Mouse (Mus musculus) neural tube, embryonic 14.5 days (tissue): ENCODE measurements around the gene Tes3-ps. TPM values are rescaled to one million over a fixed set of nuclear protein-coding genes. Genes with fewer than 3 reads are reported as not detected.

Source experiments
- ATAC-seq: fragments of 200-750 bp; cut with Nextera tagmentation; 2 replicates; pipeline ENCODE4 v1.8.0; 2017; ENCODE audit warnings: low read depth, mild to moderate bottlenecking, moderate TSS enrichment, moderate library complexity
- H3K27ac ChIP-seq: fragments of 300-500 bp; sonication (generic); 2 replicates; pipeline ENCODE4 v1.5.1; 2014; ENCODE audit warnings: low read depth, mild to moderate bottlenecking, control low read depth, low read length, moderate library complexity, mixed read lengths
- H3K27me3 ChIP-seq: fragments of 300-500 bp; sonication (generic); 2 replicates; pipeline ENCODE4 v1.6.1; 2014; ENCODE audit warnings: low read length; ENCODE audit not compliant: control insufficient read depth, insufficient read depth
- H3K36me3 ChIP-seq: fragments of 300-500 bp; sonication (generic); 2 replicates; pipeline ENCODE4 v1.6.1; 2014; ENCODE audit warnings: low read length, mixed read lengths; ENCODE audit not compliant: control insufficient read depth, insufficient read depth
- H3K4me1 ChIP-seq: fragments of 300-500 bp; sonication (generic); 2 replicates; pipeline ENCODE4 v1.6.1; 2014; ENCODE audit warnings: low read length; ENCODE audit not compliant: control insufficient read depth, insufficient read depth
- H3K4me2 ChIP-seq: fragments of 300-500 bp; sonication (generic); 2 replicates; pipeline ENCODE4 v1.6.1; 2014; ENCODE audit warnings: mild to moderate bottlenecking, low read depth, low read length, control low read depth
- H3K4me3 ChIP-seq: fragments of 300-500 bp; sonication (generic); 2 replicates; pipeline ENCODE4 v1.5.1; 2014; ENCODE audit warnings: low read depth, low read length, control low read depth, mixed read lengths
- H3K9ac ChIP-seq: fragments of 300-500 bp; sonication (generic); replicated peaks from 2 replicates; pipeline ENCODE4 v1.6.1; 2014; ENCODE audit warnings: low read depth, mild to moderate bottlenecking, control low read depth, low read length, mixed read lengths
- H3K9me3 ChIP-seq: fragments of 300-500 bp; sonication (generic); 2 replicates; pipeline ENCODE4 v1.6.1; 2016; ENCODE audit warnings: low read length; ENCODE audit not compliant: control insufficient read depth
- WGBS: fragments of 180-500 bp; shearing (Covaris S2); extraction: QIAGEN DNeasy Blood & Tissue Kit; methylation state at CpG from one replicate; pipeline ENCODE4 v1.1.7; 2014; 5-methylcytosine and 5-hydroxymethylcytosine counted together
- polyA plus RNA-seq: library from polyadenylated mRNA; unstranded; fragments of >200 nt; fragmentation: Nextera tagmentation; extraction: Ambion mirVana; gene quantifications from 2 replicates; pipeline ENCODE4 v1.2.1, GENCODE M21; 2014

Tes3-ps gene
- polyA plus RNA-seq, 1 experiment from 2014 or later = 0.71 TPM

GRCm38 (mm10) chr13:49466393-49467075, 26.6 kb upstream of the Tes3-ps start:
- Histone ChIP-seq H3K4me2 (no peak overlapping the region), H3K27me3 (no peaks in the 10 kb centered on the region), H3K9ac (no peak overlapping the region), H3K4me1 (no peaks in the 10 kb centered on the region), H3K36me3 (peaks cover 8% of the 10 kb centered on the region), H3K27ac (no peak overlapping the region), H3K4me3 (no peak overlapping the region), H3K9me3 (no peaks in the 10 kb centered on the region)
- 69% methylated on average over 11 of the region's 11 CpGs for WGBS
- ATAC-seq = peak; percentile 44; the same call in 1 of the 2 replicates

DNA sequence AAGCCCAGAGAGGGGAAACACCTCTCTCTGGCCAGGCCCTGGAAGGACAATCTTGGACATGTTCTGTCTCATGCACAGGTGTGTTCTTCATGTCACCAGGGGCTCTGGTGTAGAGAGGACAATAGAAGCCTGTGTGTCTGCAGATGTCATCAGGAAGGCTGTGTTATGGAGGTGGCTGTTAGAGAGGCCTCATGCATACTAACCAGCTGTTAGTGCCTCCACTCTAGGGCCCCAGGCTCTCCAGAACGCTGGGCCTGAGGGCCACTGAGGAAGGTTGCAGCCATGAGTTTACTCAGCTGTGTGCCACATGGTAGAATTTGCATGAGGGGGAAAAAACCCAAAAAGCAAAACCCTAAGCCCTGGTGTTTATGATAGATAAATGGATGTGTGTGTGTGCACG, 25.5 kb upstream of the Tes3-ps start:
- no peaks in the 10 kb centered on the region for H3K9me3 ChIP-seq
- H3K36me3 ChIP-seq = peaks cover 2% of the 10 kb centered on the region; the same call in 1 of the 2 replicates
- no peak overlapping the region for H3K9ac ChIP-seq
- 70% methylated on average over 2 of the region's 2 CpGs for WGBS
- no peak overlapping the region for H3K27ac ChIP-seq
- H3K27me3 ChIP-seq = no peaks in the 10 kb centered on the region
- H3K4me3 ChIP-seq = no peak overlapping the region
- H3K4me1 ChIP-seq = no peaks in the 10 kb centered on the region
- no peak for ATAC-seq
- no peak overlapping the region for H3K4me2 ChIP-seq

DNA sequence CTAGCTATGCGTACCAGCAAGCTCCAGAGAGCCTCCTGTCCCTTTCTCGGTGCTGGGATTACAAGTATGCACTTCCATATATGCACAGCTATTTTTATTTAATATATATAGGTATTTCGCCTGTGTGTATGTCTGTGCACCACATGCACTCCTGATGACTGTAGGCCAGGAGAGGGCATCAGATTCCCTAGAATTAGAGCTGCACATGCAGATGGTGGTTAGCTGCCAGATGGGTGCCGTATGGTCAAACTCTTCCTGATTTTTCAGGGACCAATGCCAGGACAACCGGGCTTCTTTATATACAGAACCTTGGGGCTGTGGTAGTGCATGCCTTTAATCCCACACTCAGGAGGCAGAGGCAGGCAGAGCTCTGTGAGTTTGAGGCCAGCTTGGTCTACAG, 24.1 kb upstream of the Tes3-ps start:
- peaks cover 2% of the 10 kb centered on the region; the same call in 1 of the 2 replicates for H3K36me3 ChIP-seq
- H3K27me3 ChIP-seq = no peaks in the 10 kb centered on the region
- no peak overlapping the region for H3K4me2 ChIP-seq
- no peaks in the 10 kb centered on the region for H3K4me1 ChIP-seq
- no peak overlapping the region for H3K27ac ChIP-seq
- WGBS = 92% methylated on average over 5 of the region's 5 CpGs
- no peak overlapping the region for H3K4me3 ChIP-seq
- no peak overlapping the region for H3K9ac ChIP-seq
- H3K9me3 ChIP-seq = no peaks in the 10 kb centered on the region
- ATAC-seq = no peak

DNA sequence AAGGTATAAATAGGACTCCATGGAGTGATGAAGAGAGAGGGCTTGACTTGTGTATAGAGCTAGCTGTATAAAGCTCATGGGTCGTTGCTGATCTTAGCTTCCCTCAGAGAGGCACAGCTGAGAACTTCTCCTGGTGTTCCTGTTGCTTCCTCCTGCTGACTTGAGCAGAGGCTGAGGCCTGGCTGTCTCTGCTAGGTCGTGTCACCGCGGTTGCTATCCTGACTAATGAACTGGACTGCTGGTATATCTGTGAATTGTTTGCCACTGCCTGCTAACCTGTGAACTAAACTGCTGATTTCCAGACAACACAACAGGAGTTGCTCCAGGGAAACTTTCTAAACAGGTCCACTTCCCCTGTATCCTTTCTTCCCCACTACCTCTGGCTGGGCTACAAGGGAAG, 22.8 kb upstream of the Tes3-ps start:
- 86% methylated on average over 4 of the region's 4 CpGs for WGBS
- Histone ChIP-seq H3K4me1 (no peaks in the 10 kb centered on the region), H3K9me3 (no peaks in the 10 kb centered on the region), H3K27me3 (no peaks in the 10 kb centered on the region), H3K4me3 (no peak overlapping the region), H3K4me2 (no peak overlapping the region), H3K27ac (no peak overlapping the region), H3K9ac (no peak overlapping the region), H3K36me3 (no peaks in the 10 kb centered on the region)
- no peak for ATAC-seq

DNA sequence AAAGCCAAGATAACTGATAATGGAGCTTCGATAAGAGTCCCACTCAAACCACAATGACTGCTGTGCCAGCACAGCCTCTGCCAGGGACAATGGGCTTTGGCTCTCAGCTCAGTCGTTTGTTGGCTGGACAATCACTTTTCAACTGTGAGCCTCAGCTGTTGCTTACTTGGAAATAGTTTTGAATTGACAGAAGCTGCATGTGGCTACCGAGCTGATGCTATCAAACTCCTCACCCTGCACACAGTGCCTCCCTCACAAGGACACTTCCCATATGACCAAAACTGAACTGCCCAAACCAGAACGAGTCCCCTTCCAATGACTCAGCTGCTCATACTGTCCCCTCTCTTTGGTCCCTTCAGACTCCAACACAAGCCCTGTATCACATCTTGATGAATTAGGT, 22.3 kb upstream of the Tes3-ps start:
- H3K4me3 ChIP-seq = no peak overlapping the region
- no peak for ATAC-seq
- H3K36me3 ChIP-seq = no peaks in the 10 kb centered on the region
- 70% methylated on average over 4 of the region's 4 CpGs for WGBS
- no peak overlapping the region for H3K27ac ChIP-seq
- no peak overlapping the region for H3K9ac ChIP-seq
- no peaks in the 10 kb centered on the region for H3K9me3 ChIP-seq
- no peaks in the 10 kb centered on the region for H3K27me3 ChIP-seq
- no peak overlapping the region for H3K4me2 ChIP-seq
- no peaks in the 10 kb centered on the region for H3K4me1 ChIP-seq

- Histone ChIP-seq H3K27me3 (no peaks in the 10 kb centered on the region), H3K4me2 (no peak overlapping the region), H3K36me3 (no peaks in the 10 kb centered on the region), H3K9me3 (no peaks in the 10 kb centered on the region), H3K4me3 (no peak overlapping the region), H3K27ac (no peak overlapping the region), H3K9ac (no peak overlapping the region), H3K4me1 (no peaks in the 10 kb centered on the region)
- 59% methylated on average over 4 of the region's 4 CpGs for WGBS
- ATAC-seq = no peak
Observed at GRCm38 (mm10) chr13:49471981-49472675, 21.0 kb upstream of the Tes3-ps start.

- Histone ChIP-seq H3K4me3 (no peak overlapping the region), H3K4me2 (no peak overlapping the region), H3K9ac (no peak overlapping the region), H3K9me3 (no peaks in the 10 kb centered on the region), H3K27ac (no peak overlapping the region), H3K36me3 (no peaks in the 10 kb centered on the region), H3K4me1 (no peaks in the 10 kb centered on the region), H3K27me3 (no peaks in the 10 kb centered on the region)
- 95% methylated on average over 6 of the region's 6 CpGs for WGBS
- no peak for ATAC-seq
Observed at GRCm38 (mm10) chr13:49472676-49473005, 20.5 kb upstream of the Tes3-ps start.

DNA sequence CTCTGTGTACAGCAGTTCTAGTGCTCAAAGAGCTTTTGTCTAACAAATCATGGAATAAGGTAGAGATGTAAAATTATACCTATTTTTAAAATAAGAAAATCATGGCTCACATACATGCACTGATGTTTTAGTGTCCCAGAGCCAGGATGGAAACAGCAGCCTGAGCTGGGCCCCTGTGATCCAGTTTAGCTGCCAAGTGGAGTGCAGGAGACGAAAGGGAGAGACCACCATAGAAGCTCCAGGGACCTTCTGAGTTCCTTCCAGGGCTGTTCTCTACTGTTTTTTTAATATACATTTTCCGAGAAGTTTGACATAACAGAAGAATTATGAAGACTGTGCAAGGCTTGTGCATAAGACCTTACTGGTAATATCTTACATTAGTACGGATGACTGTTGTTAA, 15.2 kb upstream of the Tes3-ps start:
- no peak overlapping the region for H3K4me3 ChIP-seq
- 0 out of 2 replicates have a peak, but pooled peaks cover 2% of the 10 kb centered on the region for H3K4me1 ChIP-seq
- no peak for ATAC-seq
- H3K36me3 ChIP-seq = no peaks in the 10 kb centered on the region
- no peaks in the 10 kb centered on the region for H3K9me3 ChIP-seq
- H3K27me3 ChIP-seq = no peaks in the 10 kb centered on the region
- no peak overlapping the region for H3K27ac ChIP-seq
- no peak overlapping the region for H3K4me2 ChIP-seq
- H3K9ac ChIP-seq = no peak overlapping the region
- WGBS = 81% methylated on average over 3 of the region's 3 CpGs

DNA sequence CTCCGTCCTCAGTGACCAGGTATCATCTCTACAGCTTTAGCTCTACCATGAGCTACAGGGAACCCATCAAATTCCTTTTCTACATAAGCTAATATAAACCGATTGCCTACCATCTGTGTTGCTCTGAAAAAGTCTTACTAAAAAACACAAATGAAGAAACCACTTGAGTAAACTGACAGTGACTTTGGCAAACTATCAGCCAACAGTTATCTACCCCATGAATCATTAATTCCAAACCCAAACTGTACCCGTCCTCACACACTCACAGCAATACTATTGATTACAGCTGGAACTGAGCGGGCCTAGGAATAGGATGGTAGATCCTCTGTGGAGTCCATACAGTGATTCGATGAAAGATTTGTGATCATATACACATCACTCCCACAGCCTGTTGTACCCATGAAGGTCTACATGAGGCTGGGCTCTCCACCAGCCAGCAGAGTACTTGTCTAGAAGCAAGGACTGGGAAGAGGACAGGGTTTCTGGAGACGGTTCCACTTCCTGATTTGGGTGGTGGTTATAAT, 14.2 kb upstream of the Tes3-ps start:
- Histone ChIP-seq H3K27ac (no peak overlapping the region), H3K9me3 (no peaks in the 10 kb centered on the region), H3K27me3 (no peaks in the 10 kb centered on the region), H3K4me3 (no peak overlapping the region), H3K4me2 (no peak overlapping the region), H3K9ac (no peak overlapping the region), H3K36me3 (no peaks in the 10 kb centered on the region), H3K4me1 (0 out of 2 replicates have a peak, but pooled peaks cover 2% of the 10 kb centered on the region)
- no peak for ATAC-seq
- 96% methylated on average over 6 of the region's 6 CpGs for WGBS
